Mouse (Mus musculus) lung, postnatal 25 days (tissue): Measurements from ENCODE around the gene Enox2.
A peak's percentile ranks its signal among the peaks of the same experiment; 100 is the strongest.
"Not testable (repeated sequence)": the region's sequence is repeated elsewhere in the genome, so short reads cannot be mapped to it uniquely, and the experiment has no call there.

Source experiments
- DNase-seq: peaks from one replicate; pipeline ENCODE4 v3.0.0; 2022; ENCODE audit warnings: low spot score

The Enox2 gene

DNA sequence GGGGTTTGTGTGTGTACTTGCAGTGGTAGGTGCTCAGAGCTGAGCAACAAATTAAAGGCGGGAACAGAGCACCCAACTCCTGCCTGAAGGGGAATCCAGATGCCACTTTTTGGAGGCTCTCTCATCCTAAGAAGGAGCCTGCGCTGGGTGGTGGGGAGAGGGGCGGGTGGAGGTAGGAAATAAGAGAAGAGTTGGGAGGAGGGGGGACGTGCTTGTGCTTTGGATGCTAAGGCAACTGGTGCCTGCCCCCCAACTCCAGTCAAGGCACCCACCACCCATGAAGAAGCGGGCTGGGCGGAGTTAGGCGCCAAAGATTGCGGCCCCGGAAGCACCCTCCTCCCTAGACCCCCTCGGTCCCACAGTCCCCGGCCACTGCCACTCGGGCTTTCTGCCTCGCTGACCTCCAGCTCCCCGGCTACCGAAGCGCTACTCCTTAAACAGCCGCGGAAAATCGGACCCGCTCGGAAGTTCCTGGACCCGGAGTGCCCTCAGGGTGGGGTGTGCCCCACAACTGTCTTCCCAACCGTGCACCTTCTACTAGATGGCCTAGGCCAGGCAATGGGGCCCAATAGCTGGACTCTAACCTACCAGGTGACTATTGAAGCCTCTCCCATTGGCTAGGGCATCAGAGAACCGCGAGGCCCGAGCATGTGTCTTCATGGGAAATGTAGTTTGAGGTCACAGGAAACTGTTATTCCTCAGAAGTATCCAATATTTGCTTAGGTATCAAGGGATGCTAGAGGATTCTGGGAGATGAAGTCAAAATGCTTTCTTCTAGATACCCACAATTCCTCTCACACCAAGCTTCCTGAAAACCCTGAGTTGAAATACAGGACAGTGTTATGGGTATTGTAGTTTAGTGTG lies at the start of gene Enox2:
Gene Enox2 (minus strand): TSS at position 560 of the 864 bp plus-strand sequence.
- DNase-seq: peak; percentile 92

GRCm38 (mm10) chrX:49309496-49309895 lies 21.4 kb upstream of the Enox2 start:
- DNase-seq: peak; percentile 4

DNA sequence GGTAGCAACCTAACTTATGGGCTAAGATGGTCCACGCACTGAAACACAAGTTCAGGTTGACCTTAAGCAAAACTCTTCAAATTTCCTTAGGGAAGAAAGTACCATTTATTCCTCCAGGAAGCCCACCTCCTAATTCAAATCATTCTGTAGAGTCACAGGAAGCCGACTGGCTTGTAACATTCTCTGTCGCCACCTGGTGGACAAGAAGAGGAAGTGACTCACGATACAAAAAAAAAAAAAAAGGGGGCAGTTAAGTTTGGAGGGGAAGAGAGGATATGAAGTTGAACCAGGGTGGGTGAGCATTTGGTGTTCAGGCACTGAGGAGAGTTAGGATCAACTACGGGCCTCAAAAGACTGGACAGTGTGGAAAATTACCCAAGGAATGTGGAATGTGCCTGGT lies 18.6 kb upstream of the Enox2 start:
- DNase-seq: no peak

DNA sequence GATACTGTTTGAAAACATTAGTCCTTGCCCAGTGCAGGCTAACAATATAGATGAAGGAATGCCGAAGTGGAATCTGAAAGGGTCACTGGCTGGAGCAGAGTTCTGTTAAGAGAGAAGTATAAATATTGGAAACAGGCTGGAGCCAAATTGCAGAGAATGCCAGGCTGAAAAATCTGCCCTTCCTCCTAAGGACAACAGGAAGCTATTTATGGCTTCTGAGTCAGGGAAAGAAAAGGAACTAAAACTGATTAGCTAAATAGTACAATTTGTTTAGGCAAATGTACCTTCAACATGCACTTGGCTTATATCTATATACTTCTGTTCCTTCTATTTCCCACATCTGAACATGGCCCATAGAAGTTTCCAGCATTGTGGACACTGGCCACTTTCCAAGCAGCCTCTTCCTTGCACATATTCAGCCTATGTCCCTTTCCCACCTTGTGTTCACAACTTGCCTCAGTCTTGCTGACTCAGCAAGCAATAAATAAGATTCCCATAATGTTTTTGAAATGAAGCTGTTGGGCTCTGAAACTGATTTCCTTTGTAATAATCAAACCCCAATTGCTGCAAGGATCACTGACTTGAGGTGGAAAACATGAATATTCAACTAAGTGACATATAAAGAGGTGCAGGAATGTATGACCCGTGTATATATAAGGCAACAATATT lies 8.0 kb downstream of the Enox2 start:
- no peak for DNase-seq

DNA sequence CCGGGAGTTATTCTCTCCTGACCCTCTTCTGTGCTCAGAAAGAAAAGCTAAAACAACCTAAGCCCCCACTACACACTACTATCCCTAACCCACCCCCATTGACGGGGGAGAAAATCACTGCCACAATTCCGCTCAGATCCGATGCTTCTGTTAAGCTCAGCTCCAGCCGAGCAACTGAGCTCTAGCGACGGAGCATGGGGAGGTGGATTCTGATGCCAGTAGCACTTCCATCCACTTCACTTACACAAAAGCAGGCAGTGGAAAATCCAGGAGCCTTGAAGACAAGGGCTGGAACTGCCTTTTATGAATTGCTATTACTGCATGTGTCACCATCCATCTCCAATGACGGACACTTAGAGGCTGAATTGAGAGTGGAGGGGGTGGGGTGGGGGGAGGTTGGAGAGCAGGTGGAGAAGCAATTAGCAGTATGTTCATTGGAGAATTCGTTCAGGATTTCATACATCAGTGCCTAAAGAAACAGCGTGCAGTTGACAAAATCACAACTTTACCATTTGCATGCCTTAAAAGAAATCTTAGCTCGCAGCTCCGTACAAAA lies 14.5 kb downstream of the Enox2 start:
- no peak for DNase-seq

GRCm38 (mm10) chrX:49250816-49251215 lies 37.2 kb downstream of the Enox2 start:
- no peak for DNase-seq

DNA sequence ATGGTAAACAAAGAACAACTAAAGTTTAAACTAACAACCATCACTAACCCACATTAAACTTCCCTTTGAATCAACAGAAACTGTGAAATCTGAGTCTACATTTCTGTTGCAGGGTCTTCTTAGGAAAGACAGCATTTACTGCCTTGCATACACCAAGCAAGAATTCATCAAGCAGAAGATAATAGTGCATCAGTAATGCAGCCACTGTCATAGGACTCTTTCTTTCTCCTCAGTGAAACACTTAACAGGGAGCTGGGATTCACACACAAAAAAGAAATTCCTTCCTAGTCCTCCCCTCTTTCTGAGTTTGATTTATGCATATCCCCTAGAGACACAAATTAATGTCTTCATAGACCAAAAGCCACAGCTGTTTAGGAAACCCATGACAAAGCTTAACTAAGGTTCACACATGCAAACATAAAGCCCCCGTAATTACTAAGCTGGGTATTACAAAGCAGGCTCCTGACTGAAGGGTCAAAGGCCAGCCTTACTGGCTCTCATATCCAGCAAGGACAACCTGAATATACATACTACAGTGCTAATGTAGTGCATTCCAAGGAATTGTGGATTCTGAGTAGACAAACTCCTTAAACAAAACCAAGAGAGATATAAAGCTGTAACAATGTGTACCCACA lies 62.1 kb downstream of the Enox2 start:
- DNase-seq: no peak

- no peak for DNase-seq
Observed at GRCm38 (mm10) chrX:49216422-49216821, 71.6 kb downstream of the Enox2 start.

DNA sequence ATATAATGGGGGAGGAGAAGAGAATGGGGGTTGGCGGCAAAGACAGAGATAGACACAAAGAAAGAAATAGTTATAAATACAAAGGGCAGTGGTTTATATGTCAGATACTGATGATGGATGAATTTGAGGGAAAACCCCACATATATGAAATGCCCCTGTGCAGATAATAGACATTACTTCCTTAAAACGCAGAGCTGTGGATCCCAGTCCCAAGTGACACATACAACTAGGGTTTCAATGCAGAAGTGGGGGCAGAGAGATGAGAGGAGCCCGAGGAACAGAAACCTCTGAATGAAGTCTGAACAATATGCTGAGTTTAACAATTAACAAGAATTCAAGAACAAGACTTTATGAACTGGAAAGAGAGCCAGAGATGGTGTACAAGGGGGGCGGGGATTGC lies 91.7 kb downstream of the Enox2 start:
- no peak for DNase-seq

GRCm38 (mm10) chrX:49181136-49181535 lies 106.9 kb downstream of the Enox2 start:
- no peak for DNase-seq

- no peak for DNase-seq
Observed at GRCm38 (mm10) chrX:49178670-49179069, 109.4 kb downstream of the Enox2 start.

- no peak for DNase-seq
Observed at GRCm38 (mm10) chrX:49154280-49154679, 133.8 kb downstream of the Enox2 start.

DNA sequence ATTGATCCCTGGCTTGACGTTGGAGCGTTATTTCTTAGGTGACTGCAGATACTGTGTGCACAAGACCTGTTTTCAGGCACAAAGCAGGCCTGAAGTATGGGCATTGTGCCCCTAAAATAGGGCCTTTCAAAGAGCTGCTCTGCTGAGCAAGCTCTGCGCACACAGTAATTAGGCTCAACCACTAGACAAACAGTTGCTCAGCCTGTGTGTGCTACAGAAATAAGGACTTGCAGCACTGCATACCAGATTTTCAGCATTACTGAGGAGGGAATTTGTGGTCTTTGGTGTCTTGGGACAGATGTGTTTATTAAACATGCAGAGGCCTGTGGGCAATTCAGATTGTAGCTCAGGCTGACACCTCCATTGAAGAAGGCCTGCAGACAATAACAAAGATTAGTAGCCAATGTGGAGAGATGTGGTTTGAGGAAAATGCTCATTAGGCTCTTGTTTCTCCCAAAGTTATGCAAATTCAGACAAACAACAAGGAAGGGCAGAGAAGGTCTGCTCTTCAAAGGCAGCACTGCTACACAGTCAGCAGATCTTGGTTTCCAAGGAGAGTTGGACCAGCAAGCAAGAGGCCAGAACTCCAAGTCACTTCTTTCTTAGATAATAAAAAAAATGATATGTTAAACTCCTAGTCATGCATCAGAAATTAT lies 163.2 kb downstream of the Enox2 start:
- no peak for DNase-seq

- no peak for DNase-seq
Observed at GRCm38 (mm10) chrX:49116465-49116864, 171.6 kb downstream of the Enox2 start.

DNA sequence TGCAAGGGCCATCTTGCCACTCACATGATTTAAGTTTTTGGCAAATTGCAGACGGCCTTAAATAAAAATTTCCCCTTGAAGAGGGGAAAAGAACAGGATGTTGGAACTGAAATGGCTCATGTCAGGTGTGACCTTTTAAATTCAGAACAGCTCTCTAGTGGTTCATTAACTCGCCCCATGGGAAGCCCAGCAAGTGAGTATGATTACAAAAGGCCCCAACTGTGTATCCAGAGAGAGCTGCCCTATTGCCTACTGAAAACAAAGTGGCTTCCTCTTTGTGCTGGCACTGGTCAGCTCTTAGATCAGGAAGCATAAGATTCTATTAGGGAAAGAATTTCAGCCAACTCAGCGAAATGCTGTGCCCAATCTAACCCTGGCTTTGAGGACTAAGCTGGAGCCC lies 175.6 kb downstream of the Enox2 start:
- no peak for DNase-seq

GRCm38 (mm10) chrX:49100542-49100941 lies 187.5 kb downstream of the Enox2 start:
- not testable (repeated sequence) for DNase-seq

DNA sequence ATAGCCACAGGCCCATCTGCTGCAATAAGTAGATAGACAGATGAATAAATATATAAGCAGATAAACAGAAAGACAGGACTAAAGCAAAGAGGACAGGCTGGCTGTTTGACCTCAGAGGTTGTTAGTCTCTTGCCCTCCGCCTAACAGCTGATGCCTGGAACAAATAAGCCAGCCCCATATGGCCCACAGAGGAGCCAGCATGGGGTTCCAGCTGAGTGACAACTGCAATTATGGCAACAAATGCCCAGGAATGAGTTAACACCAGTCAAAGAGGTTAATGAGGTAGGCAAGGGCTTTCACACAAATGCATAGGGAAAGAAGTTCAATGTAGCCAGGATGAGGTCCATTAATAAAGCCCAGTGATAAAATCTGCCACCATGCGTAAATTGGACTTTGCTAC lies 191.8 kb downstream of the Enox2 start:
- DNase-seq: no peak

- no peak for DNase-seq
Observed at GRCm38 (mm10) chrX:49075055-49075454, 213.0 kb downstream of the Enox2 start.

DNA sequence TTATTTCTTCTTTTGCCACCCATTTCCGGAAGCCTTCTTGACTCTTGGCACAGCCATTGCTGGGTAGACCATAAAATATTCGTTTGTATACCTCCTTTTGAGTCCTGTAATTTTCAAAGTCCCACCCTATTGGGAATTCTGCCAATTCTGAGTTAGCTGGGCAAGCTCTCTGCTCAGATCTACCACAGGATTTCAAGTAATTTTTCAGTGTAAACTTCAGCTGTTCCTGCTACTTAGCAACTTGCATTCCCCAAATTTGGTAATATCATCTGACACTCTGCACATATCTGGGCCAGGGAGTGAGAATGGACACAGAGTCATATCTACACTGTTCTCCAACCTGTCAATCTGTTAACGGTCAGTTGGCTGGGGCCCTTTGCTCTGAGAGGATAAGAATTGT lies 214.5 kb downstream of the Enox2 start:
- no peak for DNase-seq

DNA sequence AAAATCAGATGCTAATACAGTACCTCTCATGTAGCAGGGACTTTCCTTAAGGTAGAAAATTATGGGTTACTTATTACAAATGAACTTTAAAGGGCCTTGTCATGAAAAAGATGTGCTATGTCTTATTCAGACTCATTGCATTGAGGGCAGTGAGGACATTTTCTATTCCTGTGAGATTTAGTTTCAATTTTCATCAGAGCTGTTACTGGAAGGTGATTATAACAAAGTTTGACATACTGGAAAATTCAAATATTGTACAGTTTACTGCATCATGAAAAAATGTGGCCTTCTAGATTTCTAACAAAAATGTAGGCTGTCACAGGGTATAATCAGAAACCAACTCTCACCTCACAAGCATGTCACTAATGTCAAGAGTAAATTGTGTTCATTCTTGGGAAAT lies 242.9 kb downstream of the Enox2 start:
- no peak for DNase-seq

DNA sequence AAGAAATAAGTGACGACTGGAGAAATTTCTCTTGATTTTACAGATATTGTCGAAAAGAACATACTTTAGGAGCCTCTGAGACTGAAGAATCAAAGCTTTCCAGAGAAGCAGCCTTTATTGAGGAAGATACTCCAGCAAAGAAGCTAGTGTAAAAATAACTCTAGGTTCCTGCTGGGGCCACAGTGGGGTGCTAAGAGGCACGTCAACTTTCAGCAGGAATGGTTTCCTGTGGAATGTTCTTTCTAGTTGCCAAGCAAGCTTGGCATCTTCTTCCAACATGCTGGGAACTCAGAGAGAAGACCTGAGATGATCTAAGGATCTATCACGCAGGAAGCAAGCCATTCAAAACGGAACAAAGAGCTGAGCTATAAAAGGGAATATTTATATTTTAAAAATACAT lies 278.3 kb downstream of the Enox2 start:
- no peak for DNase-seq

- no peak for DNase-seq
Observed at GRCm38 (mm10) chrX:49005655-49006054, 282.4 kb downstream of the Enox2 start.
